Mouse (Mus musculus) liver, postnatal 0 days (tissue): Measurements from ENCODE around the gene Golgb1.

Experiments used
- CTCF ChIP-seq: sonication (generic); IDR thresholded peaks from 2 replicates; pipeline ENCODE4 v1.5.1; 2016; ENCODE audit warnings: antibody characterized with exemption, low read depth
- EP300 ChIP-seq: IDR thresholded peaks from 2 replicates; pipeline ENCODE4 v1.6.1; 2016; ENCODE audit warnings: antibody characterized with exemption, low read depth, mild to moderate bottlenecking

- no peak for TF ChIP-seq CTCF
- no peak for TF ChIP-seq EP300
Observed at GRCm38 (mm10) chr16:36914195-36914594, 39.3 kb downstream of the Golgb1 start.
